Mouse (Mus musculus) embryonic fibroblast, embryonic 13.5 days (primary cell): ENCODE results near the gene Zfp605. TPM values are rescaled to one million over a fixed set of nuclear protein-coding genes. Genes with fewer than 3 reads are reported as not detected.
A peak's percentile ranks its signal among the peaks of the same experiment; 100 is the strongest.
"Not testable (repeated sequence)": the region's sequence is repeated elsewhere in the genome, so short reads cannot be mapped to it uniquely, and the experiment has no call there.

Source experiments
- H3K27ac ChIP-seq: 2 replicates; pipeline ENCODE4 v1.5.1; 2012; ENCODE audit warnings: low read length, control low read depth, inconsistent platforms; ENCODE audit not compliant: insufficient read depth
- H3K4me1 ChIP-seq: 2 replicates; pipeline ENCODE4 v1.6.1; 2011; ENCODE audit warnings: low read length; ENCODE audit not compliant: control insufficient read depth, insufficient read depth
- H3K4me3 ChIP-seq: 2 replicates; pipeline ENCODE4 v1.5.1; 2011; ENCODE audit warnings: mild to moderate bottlenecking, control low read depth, low read length; ENCODE audit not compliant: insufficient read depth
- CTCF ChIP-seq: IDR thresholded peaks from 2 replicates; pipeline ENCODE4 v1.5.1; 2011; ENCODE audit warnings: mild to moderate bottlenecking, control low read depth, low read length, moderate library complexity, borderline replicate concordance; ENCODE audit not compliant: insufficient read depth
- POLR2A ChIP-seq: IDR thresholded peaks from 2 replicates; pipeline ENCODE4 v1.6.1; 2011; ENCODE audit warnings: low read depth, mild to moderate bottlenecking, control low read depth, low read length, moderate library complexity
- polyA plus RNA-seq: library from polyadenylated mRNA; stranded (reverse); fragments of >200 nt; gene quantifications from 2 replicates; pipeline ENCODE4 v1.2.4, GENCODE M21; 2011; ENCODE audit warnings: low read depth; ENCODE audit not compliant: missing spikeins, insufficient read length

Zfp605 gene
- 8.3 and 9.4 TPM in 2 replicates for polyA plus RNA-seq

- peak within 1 kb of the TSS; percentile 12; the same call in 1 of the 2 replicates for H3K27ac ChIP-seq
- H3K4me3 ChIP-seq = peak within 1 kb of the TSS; percentile 67
- TF ChIP-seq CTCF (no peak), POLR2A (peak; percentile 77)
- H3K4me1 ChIP-seq = no peaks in the 10 kb centered on the region
Observed at GRCm38 (mm10) chr5:110109991-110110441, at the start of gene Zfp605. TSS of gene Zfp605 (plus strand) at chr5:110110092.

GRCm38 (mm10) chr5:110072413-110072812 lies 37.5 kb upstream of the Zfp605 start, which contains the start of gene Gm17655:
TSS of gene Gm17655 (minus strand) at chr5:110072513.
- H3K4me1 ChIP-seq = not testable (repeated sequence)

GRCm38 (mm10) chr5:110082961-110083360 lies 26.9 kb upstream of the Zfp605 start:
- no peak overlapping the region for H3K4me3 ChIP-seq
- TF ChIP-seq POLR2A (no peak), CTCF (no peak)
- H3K4me1 ChIP-seq = no peaks in the 10 kb centered on the region
- H3K27ac ChIP-seq = no peak overlapping the region

More at GRCm38 (mm10) chr5:110072413-110072812, 37.5 kb upstream of the Zfp605 start, which contains the start of gene Gm17655:
- H3K27ac ChIP-seq, H3K4me3 ChIP-seq: not testable (repeated sequence)

GRCm38 (mm10) chr5:110086161-110086866 lies 23.6 kb upstream of the Zfp605 start:
- TF ChIP-seq CTCF = no peak
- TF ChIP-seq POLR2A = no peak
- no peak overlapping the region for H3K4me3 ChIP-seq
- H3K27ac ChIP-seq = no peak overlapping the region
- H3K4me1 ChIP-seq = no peaks in the 10 kb centered on the region

GRCm38 (mm10) chr5:110091546-110091945 lies 18.3 kb upstream of the Zfp605 start:
- no peak overlapping the region for H3K4me3 ChIP-seq
- no peak overlapping the region for H3K27ac ChIP-seq
- peaks cover 5% of the 10 kb centered on the region; the same call in 1 of the 2 replicates for H3K4me1 ChIP-seq
- TF ChIP-seq POLR2A (no peak), CTCF (no peak)

- Histone ChIP-seq H3K4me3 (peak within 1 kb of the TSS; percentile 75), H3K27ac (peak within 1 kb of the TSS; percentile 24; the same call in 1 of the 2 replicates), H3K4me1 (peaks cover 5% of the 10 kb centered on the region; the same call in 1 of the 2 replicates)
- TF ChIP-seq POLR2A (peak; percentile 63), CTCF (no peak)
Observed at GRCm38 (mm10) chr5:110094030-110094846, 15.7 kb upstream of the Zfp605 start, which contains the start of gene Gm35315. TSS of gene Gm35315 (minus strand) at chr5:110094420.

GRCm38 (mm10) chr5:110094847-110095213 lies 15.1 kb upstream of the Zfp605 start:
- TF ChIP-seq POLR2A (no peak), CTCF (no peak)
- no peak overlapping the region for H3K27ac ChIP-seq
- peaks cover 5% of the 10 kb centered on the region; the same call in 1 of the 2 replicates for H3K4me1 ChIP-seq
- H3K4me3 ChIP-seq = peak overlapping the region; percentile 75

- Histone ChIP-seq H3K4me1 (peaks cover 5% of the 10 kb centered on the region; the same call in 1 of the 2 replicates), H3K4me3 (no peak overlapping the region), H3K27ac (no peak overlapping the region)
- TF ChIP-seq POLR2A = no peak
- TF ChIP-seq CTCF = no peak
Observed at GRCm38 (mm10) chr5:110098991-110099477, 10.9 kb upstream of the Zfp605 start.

- TF ChIP-seq POLR2A = no peak
- no peak for TF ChIP-seq CTCF
- Histone ChIP-seq H3K27ac (no peak within 1 kb of the TSS), H3K4me3 (no peak within 1 kb of the TSS), H3K4me1 (peaks cover 3% of the 10 kb centered on the region; the same call in 1 of the 2 replicates)
Observed at GRCm38 (mm10) chr5:110099656-110100580, 10.0 kb upstream of the Zfp605 start, which contains the start of gene Plcxd1. TSS of gene Plcxd1 (plus strand) at chr5:110099969.
